Mouse (Mus musculus) heart, adult 2 months (tissue): ENCODE results near the gene Actr5.

Experiments
- CTCF ChIP-seq: fragments of 200-600 bp; IDR thresholded peaks from 2 replicates; pipeline ENCODE4 v1.8.1; 2022; ENCODE audit warnings: antibody characterized with exemption, mild to moderate bottlenecking, moderate library complexity
- POLR2A ChIP-seq: fragments of 200-500 bp; IDR thresholded peaks from 2 replicates; pipeline ENCODE4 v1.6.1; 2011; ENCODE audit warnings: mild to moderate bottlenecking, low read depth, low read length, control low read depth; ENCODE audit not compliant: insufficient read depth

DNA sequence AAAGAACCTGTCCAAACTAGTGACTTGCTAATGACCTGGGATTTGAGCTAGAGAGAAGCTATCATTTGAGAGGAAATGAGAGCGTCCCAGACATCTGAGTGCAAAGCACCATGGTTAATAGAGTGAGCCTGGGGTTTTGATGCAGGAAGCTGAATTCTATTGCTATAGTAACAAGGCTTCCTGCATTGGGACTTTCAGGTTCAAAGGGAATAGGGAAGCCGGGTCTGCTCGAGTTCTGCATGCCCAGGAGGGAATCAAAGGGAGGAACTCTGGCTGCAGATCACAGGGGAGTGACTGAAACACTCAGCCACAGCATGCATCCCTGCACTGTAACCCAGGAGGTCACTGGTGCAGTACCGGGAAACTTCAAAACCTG lies 58.3 kb downstream of the Actr5 start:
- no peak for TF ChIP-seq CTCF
- no peak for TF ChIP-seq POLR2A
